In the genomic region with DNA sequence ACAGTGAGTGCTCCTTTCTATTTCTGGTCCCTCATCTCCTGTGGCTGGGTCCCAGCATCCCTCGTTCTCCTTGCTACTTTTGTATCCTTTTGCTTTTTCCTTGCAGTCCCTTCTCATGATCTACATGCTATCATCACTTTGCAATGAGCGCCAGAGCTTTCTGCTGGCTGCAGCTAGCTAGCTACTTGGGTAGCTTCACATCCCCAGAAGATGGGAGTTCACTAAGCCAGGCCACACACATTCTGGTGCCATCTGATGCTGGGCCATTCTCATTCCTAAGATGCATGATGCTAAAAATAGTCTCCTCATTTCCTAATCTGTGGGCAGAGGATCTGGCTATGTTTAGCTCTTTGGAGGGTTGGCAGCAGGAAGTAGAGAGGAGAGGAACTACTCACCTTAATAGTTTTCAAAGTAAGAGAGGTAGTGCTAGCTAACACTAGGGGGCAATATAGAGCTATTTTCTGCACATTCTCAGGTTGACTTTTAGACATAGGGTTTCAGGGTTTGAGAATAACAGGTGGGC, we compare ENCODE assay signal across 8 mouse cellular contexts. TPM values are rescaled to one million over a fixed set of nuclear protein-coding genes. Genes with fewer than 3 reads are reported as not detected.
DNase-seq lines count a peak whose midpoint lies in the region; ATAC-seq lines count a peak whose summit lies in the region.

No protein-coding gene starts in this region.

- peaks cover 2% of the 10 kb centered on the region; the same call in 1 of the 2 replicates for H3K27me3 ChIP-seq in forebrain, embryonic 13.5 days
- H3K27me3 ChIP-seq in hindbrain, embryonic 11.5 days (ENCODE audit: control insufficient read depth, insufficient read depth, low read length), result no peaks in the 10 kb centered on the region
- H3K27me3 ChIP-seq in neural tube, embryonic 13.5 days, result no peaks in the 10 kb centered on the region; the same call in 1 of the 2 replicates

- DNase-seq in heart, adult 18-20 months, result peak; percentile 35 to 50
- DNase-seq in heart, postnatal 4 days, result no peak
- peak; percentile 78 for DNase-seq in Muller cell, postnatal 12 days (ENCODE audit: inconsistent ontology term)
- DNase-seq in hindbrain, embryonic 11.5 days (ENCODE audit: low spot score), result peak; percentile 58
- peak; percentile 16 for DNase-seq in left cerebral cortex, postnatal 4 days

- no peak overlapping the region for H3K27ac ChIP-seq in forebrain, embryonic 13.5 days
- no peak overlapping the region for H3K27ac ChIP-seq in hindbrain, embryonic 11.5 days (ENCODE audit: low read depth, low read length)
- no peak overlapping the region for H3K27ac ChIP-seq in neural tube, embryonic 13.5 days (replicated peaks)

- no peak for ATAC-seq in forebrain, embryonic 13.5 days
- ATAC-seq in hindbrain, embryonic 11.5 days (ENCODE audit: low FRiP score), result no peak
- ATAC-seq in neural tube, embryonic 13.5 days (ENCODE audit: low read depth), result no peak
- ATAC-seq in erythroblast, adult 5-6 weeks (replicated peaks; ENCODE audit: low FRiP score, poor library complexity, severe bottlenecking), result no peak

- WGBS in forebrain, embryonic 13.5 days, result 69% methylated on average over 2 of the region's 2 CpGs
- 56% methylated on average over 2 of the region's 2 CpGs for WGBS in hindbrain, embryonic 11.5 days
- 53% methylated on average over 2 of the region's 2 CpGs for WGBS in neural tube, embryonic 13.5 days

- no peak overlapping the region for H3K4me3 ChIP-seq in forebrain, embryonic 13.5 days
- H3K4me3 ChIP-seq in hindbrain, embryonic 11.5 days (ENCODE audit: low read depth, low read length), result no peak overlapping the region
- no peak overlapping the region for H3K4me3 ChIP-seq in neural tube, embryonic 13.5 days

- peaks cover 22% of the 10 kb centered on the region for H3K4me1 ChIP-seq in forebrain, embryonic 13.5 days
- H3K4me1 ChIP-seq in hindbrain, embryonic 11.5 days (replicated peaks; ENCODE audit: control insufficient read depth, insufficient read depth, low read length), result no peaks in the 10 kb centered on the region
- H3K4me1 ChIP-seq in neural tube, embryonic 13.5 days (replicated peaks), result peaks cover 30% of the 10 kb centered on the region

- peak overlapping the region; percentile 88 for H3K4me2 ChIP-seq in forebrain, embryonic 13.5 days
- peak overlapping the region; percentile 19 for H3K4me2 ChIP-seq in hindbrain, embryonic 11.5 days (replicated peaks; ENCODE audit: low read depth, low read length)
- H3K4me2 ChIP-seq in neural tube, embryonic 13.5 days, result peak overlapping the region; percentile 96

- no peak overlapping the region for H3K9ac ChIP-seq in forebrain, embryonic 13.5 days
- no peak overlapping the region for H3K9ac ChIP-seq in hindbrain, embryonic 11.5 days (ENCODE audit: low read depth, low read length)
- no peak overlapping the region for H3K9ac ChIP-seq in neural tube, embryonic 13.5 days

- no peaks in the 10 kb centered on the region for H3K36me3 ChIP-seq in forebrain, embryonic 13.5 days (ENCODE audit: poor library complexity, severe bottlenecking)
- no peaks in the 10 kb centered on the region for H3K36me3 ChIP-seq in hindbrain, embryonic 11.5 days (ENCODE audit: control insufficient read depth, insufficient read depth, low read length)
- no peaks in the 10 kb centered on the region for H3K36me3 ChIP-seq in neural tube, embryonic 13.5 days

- intact Hi-C loops in left cerebral cortex, postnatal 4 days (cut with DNase I), result loop anchor here (5.0 to 10.0 kb wide), 2 partner anchors 743 to 886 kb away; no protein-coding TSS in a partner anchor

- no peaks in the 10 kb centered on the region for H3K9me3 ChIP-seq in forebrain, embryonic 13.5 days (replicated peaks)
- no peaks in the 10 kb centered on the region for H3K9me3 ChIP-seq in hindbrain, embryonic 11.5 days (ENCODE audit: control insufficient read depth, low read length)
- H3K9me3 ChIP-seq in neural tube, embryonic 13.5 days, result no peaks in the 10 kb centered on the region

RNA-seq across cellular contexts. Expression of gene Pdgfc, which starts 3.0 kb away (rescaled TPM):
- total RNA-seq in heart, adult 18-20 months (2021), result 1 to 10 TPM; 2.3 to 3.4 TPM
- 1 to 10 TPM; 3.9 to 4.5 TPM for total RNA-seq in heart, postnatal 4 days (2021)
- 7.5 and 7.6 TPM in 2 replicates for polyA plus RNA-seq in forebrain, embryonic 13.5 days (2015; fragmentation: Nextera tagmentation; extraction: Ambion mirVana)
- 17.3 and 22.9 TPM in 2 replicates for polyA plus RNA-seq in hindbrain, embryonic 11.5 days (2014; fragmentation: Nextera tagmentation; extraction: Ambion mirVana)
- total RNA-seq in left cerebral cortex, postnatal 4 days (2021), result 10 to 100 TPM; 12.9 to 14.0 TPM
- polyA plus RNA-seq in neural tube, embryonic 13.5 days (2015; fragmentation: Nextera tagmentation; extraction: Ambion mirVana), result 4.1 and 5.4 TPM in 2 replicates
- 1.5 TPM in 1 of 2 replicates, not detected in the other for total RNA-seq in erythroblast, adult 5-6 weeks (2015; ENCODE audit: low replicate concordance)
- total RNA-seq in erythroblast, adult 5-6 weeks (2017; ENCODE audit: low replicate concordance), result 0.14 TPM in 1 of 2 replicates, not detected in the other

Comparison
In these comparisons a context has a peak if more than half of its experiments do, and no peak if none do; other contexts are left out.
1. H3K4me2 ChIP-seq: peak in every context shown above with its lines; median percentile 96 in neural tube, embryonic 13.5 days; 88 in forebrain, embryonic 13.5 days; 19 in hindbrain, embryonic 11.5 days.